Mouse (Mus musculus) telencephalon, adult 2 months (tissue): ENCODE data around the gene Tnf.

Experiments used
- DNase-seq: peaks from one replicate; pipeline ENCODE4 v3.0.0-alpha.2; 2011; ENCODE audit warnings: low read depth, low spot score

The Tnf gene

GRCm38 (mm10) chr17:35201787-35202186 lies at the start of gene Tnf:
Tnf (minus strand) TSS chr17:35202007.
- DNase-seq, result no peak

GRCm38 (mm10) chr17:35251162-35251719 lies 49.4 kb upstream of the Tnf start:
- no peak for DNase-seq

GRCm38 (mm10) chr17:35250348-35251120 lies 48.7 kb upstream of the Tnf start:
- no peak for DNase-seq

GRCm38 (mm10) chr17:35249451-35250197 lies 47.8 kb upstream of the Tnf start:
- DNase-seq, result no peak

GRCm38 (mm10) chr17:35248986-35249385 lies 47.2 kb upstream of the Tnf start:
- DNase-seq, result no peak

- DNase-seq, result no peak
Observed at GRCm38 (mm10) chr17:35247144-35247543, 45.3 kb upstream of the Tnf start.

GRCm38 (mm10) chr17:35245731-35246623 lies 44.2 kb upstream of the Tnf start:
- no peak for DNase-seq

GRCm38 (mm10) chr17:35244999-35245398 lies 43.2 kb upstream of the Tnf start:
- DNase-seq, result no peak

GRCm38 (mm10) chr17:35243086-35243485 lies 41.3 kb upstream of the Tnf start:
- no peak for DNase-seq

GRCm38 (mm10) chr17:35242015-35242941 lies 40.5 kb upstream of the Tnf start:
- DNase-seq, result no peak

GRCm38 (mm10) chr17:35241305-35242014 lies 39.7 kb upstream of the Tnf start, which contains the start of gene Ddx39b:
Ddx39b (plus strand) TSS chr17:35241746.
- peak; percentile 97 for DNase-seq

- no peak for DNase-seq
Observed at GRCm38 (mm10) chr17:35240384-35241304, 38.8 kb upstream of the Tnf start.

GRCm38 (mm10) chr17:35239700-35240099 lies 37.9 kb upstream of the Tnf start:
- no peak for DNase-seq

- DNase-seq, result no peak
Observed at GRCm38 (mm10) chr17:35237504-35237903, 35.7 kb upstream of the Tnf start.

GRCm38 (mm10) chr17:35236996-35237395 lies 35.2 kb upstream of the Tnf start:
- no peak for DNase-seq

GRCm38 (mm10) chr17:35236390-35236746 lies 34.6 kb upstream of the Tnf start:
- peak; percentile 91 for DNase-seq

GRCm38 (mm10) chr17:35235614-35236389 lies 34.0 kb upstream of the Tnf start, which contains the start of gene Nfkbil1:
Nfkbil1 (minus strand) TSS chr17:35235792.
- peak; percentile 98 for DNase-seq

GRCm38 (mm10) chr17:35234903-35235302 lies 33.1 kb upstream of the Tnf start:
- DNase-seq, result no peak
